Mouse (Mus musculus): ENCODE measurements around the gene Atp8a1.

The Atp8a1 gene

GRCm38 (mm10) chr5:67831293-67832147 is 15.7 kb downstream of the Atp8a1 start:
- ChIA-PET CTCF (no interaction called here), POLR2A (interaction anchor here (0.5 to 2.1 kb wide), 10 partner anchors 10 to 882 kb away, joined by 3 to 16 read pairs (median 4); partner anchors contain the start of gene Atp8a1 (in 1 of the 4))

DNA sequence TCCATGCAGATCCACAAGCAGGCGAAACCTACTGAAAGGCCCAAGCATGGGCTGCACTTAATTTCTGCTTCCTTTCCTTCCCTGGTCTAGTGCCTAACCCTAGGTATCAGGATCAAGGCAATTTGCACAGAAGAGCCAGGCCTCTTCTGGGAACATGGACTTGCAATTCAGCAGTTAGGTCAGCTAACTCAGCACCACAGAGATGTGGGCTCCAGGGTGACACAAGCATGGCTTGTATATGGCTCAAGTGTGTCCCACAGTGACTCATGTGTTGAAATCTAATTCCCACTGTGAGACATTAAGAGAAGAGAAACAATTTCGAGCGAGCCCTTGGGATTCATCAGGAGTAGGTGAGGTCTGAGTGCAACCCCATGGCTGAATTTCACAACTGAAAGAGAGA is 18.9 kb downstream of the Atp8a1 start:
- CTCF ChIA-PET = no interaction called here
- POLR2A ChIA-PET = no interaction called here

GRCm38 (mm10) chr5:67826935-67827334 is 20.3 kb downstream of the Atp8a1 start:
- ChIA-PET POLR2A (no interaction called here), CTCF (no interaction called here)

DNA sequence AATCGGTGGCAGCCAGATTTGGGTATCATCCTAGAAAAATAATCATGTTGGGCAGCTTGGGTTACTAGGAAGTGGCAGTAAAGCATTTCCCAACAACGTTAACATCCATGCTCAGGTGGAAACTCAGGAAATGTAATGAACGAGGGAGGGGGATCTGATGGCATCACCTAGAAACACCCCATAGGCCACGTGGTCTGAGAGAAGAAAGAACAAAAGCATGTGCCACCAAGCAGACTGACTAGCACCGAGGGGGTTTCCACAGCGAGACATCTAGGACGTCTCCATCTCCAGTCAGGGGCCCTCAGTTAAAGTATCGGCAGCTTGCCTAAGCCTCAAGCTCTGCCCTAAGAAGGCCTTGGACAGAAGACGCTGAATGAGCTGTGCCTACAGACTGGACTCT is 21.0 kb downstream of the Atp8a1 start:
- POLR2A ChIA-PET = no interaction called here

DNA sequence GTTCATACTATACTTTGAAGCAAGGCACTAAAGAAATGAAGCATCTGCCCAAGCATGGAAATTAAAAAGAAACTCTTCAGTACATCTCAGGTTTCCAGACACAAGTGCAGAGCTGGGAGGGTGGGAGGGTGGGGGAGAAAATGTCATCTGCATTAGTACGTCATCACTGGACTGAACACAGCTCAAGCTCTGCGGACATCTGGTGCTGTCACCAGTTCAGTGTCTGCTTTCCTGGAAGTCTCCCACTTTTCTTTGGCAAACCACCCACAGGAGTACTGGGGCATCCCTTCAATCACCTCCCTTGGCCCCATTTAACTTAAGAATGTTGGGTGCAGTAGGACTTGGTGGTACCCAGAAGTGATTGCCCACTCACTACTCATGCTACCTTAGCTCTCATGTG is 22.6 kb downstream of the Atp8a1 start:
- CTCF ChIA-PET = interaction anchor here in 1 of 4 experiments (0.8 kb wide), 1 partner anchor 9 kb away, joined by 4 read pairs; no protein-coding TSS in a partner anchor
- POLR2A ChIA-PET = interaction anchor here in 2 of 4 experiments (1.3 to 1.6 kb wide), 2 partner anchors 23 to 24 kb away, joined by 3 read pairs; partner anchors contain the start of gene Atp8a1 (in 1 of the 2)

More for the DNA sequence above, 21.0 kb downstream of the Atp8a1 start:
- CTCF ChIA-PET = no interaction called here

- CTCF ChIA-PET = no interaction called here
- POLR2A ChIA-PET = interaction anchor here in 1 of 4 experiments (0.9 kb wide), 1 partner anchor 25 kb away, joined by 4 read pairs; no protein-coding TSS in a partner anchor
These were observed 23.5 kb downstream of the Atp8a1 start for GRCm38 (mm10) chr5:67823771-67824170.

- ChIA-PET CTCF (no interaction called here), POLR2A (interaction anchor here in 1 of 4 experiments (0.9 kb wide), 1 partner anchor 27 kb away, joined by 4 read pairs; no protein-coding TSS in a partner anchor)
These were observed 24.6 kb downstream of the Atp8a1 start for GRCm38 (mm10) chr5:67822619-67823018.

GRCm38 (mm10) chr5:67821987-67822401 is 25.2 kb downstream of the Atp8a1 start:
- CTCF ChIA-PET = no interaction called here
- POLR2A ChIA-PET = interaction anchor here in 1 of 4 experiments (1.1 kb wide), 1 partner anchor 10 kb away, joined by 5 read pairs; no protein-coding TSS in a partner anchor

DNA sequence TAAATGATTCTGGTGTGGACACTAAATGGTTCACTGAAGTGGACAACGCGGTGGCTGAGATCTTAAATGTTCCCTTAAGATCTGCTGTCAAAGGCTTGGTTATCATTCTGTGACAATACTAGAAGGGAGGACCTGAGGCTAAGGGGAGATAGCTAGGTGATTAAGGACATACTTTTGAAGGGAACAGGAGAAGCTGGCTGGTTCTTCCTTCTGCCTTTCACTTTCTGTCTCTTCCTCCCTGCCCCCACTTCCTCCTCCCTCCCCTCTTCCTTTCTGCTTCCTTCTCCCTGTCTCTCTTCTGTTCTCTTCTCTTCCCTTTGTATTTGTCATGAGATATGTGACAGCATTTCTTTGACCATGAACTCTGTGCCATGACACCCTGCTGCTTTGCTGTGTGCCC is 26.0 kb downstream of the Atp8a1 start:
- POLR2A ChIA-PET = interaction anchor here in 2 of 4 experiments (0.6 to 1.1 kb wide), 2 partner anchors 11 to 66 kb away, joined by 4 to 5 read pairs; no protein-coding TSS in a partner anchor
- CTCF ChIA-PET = no interaction called here

GRCm38 (mm10) chr5:67819451-67819850 is 27.8 kb downstream of the Atp8a1 start:
- POLR2A ChIA-PET = no interaction called here
- CTCF ChIA-PET = no interaction called here

DNA sequence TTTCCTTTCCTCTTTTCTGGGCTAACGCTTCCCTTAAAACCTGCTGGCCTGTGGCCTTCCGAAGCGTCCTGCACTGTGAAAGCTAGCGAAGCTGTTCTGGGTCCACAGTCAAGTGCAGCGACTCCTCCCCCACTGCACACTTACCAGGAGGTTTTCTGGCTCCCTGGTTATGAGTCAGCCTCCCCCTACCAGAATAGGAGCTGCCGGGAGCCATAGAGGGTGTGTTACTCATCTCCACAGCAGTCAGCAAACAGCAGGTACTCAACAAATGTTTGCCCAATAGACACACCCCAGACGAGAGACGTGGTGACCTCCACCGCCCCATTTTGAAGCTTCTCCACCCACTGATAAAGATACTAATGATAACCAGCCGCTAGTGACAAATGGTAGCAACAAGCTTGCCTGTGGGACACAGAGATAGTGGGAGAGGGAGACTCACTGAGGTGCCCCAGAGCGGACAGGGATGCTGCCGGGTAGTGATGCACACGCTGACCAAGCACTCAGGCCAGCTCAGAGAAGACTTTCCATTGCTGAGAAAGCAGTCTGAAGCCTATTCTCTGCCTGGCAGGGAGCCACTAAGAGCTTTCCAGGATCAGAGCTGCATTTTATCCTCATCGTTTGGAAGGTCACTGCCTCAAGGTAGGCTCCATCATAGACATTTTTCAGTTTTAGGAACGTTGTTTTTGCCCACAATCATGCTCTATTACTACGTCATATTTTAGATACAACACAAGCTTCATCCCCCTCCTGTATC is 31.5 kb downstream of the Atp8a1 start:
- CTCF ChIA-PET = interaction anchor here in 2 of 4 experiments (0.6 to 1.4 kb wide), 3 partner anchors 9 to 1278 kb away, joined by 3 to 4 read pairs (median 4); no protein-coding TSS in a partner anchor
- POLR2A ChIA-PET = interaction anchor here in 3 of 4 experiments (0.6 to 0.9 kb wide), 4 partner anchors 15 to 26 kb away, joined by 3 to 4 read pairs (median 3); no protein-coding TSS in a partner anchor

DNA sequence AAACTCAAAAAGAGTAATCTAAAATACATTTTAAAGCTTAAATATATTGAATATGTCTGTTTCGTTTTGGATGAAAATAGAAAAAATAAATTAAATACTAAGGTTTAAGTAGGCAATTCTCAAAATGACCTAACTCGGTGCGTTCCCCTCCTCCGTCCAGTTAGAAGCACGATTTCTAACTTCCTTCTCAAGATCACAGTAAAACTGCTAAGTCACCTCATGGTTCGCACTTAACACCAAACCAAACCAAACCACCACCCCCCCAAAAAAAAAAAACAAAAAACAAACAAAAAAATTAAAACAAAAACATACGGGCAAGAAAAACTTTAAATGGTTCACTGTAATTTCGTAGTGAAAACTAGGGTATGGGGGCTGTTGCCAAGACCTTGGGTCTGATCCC is 32.2 kb downstream of the Atp8a1 start:
- POLR2A ChIA-PET = interaction anchor here in 1 of 4 experiments (0.9 kb wide), 1 partner anchor 16 kb away, joined by 3 read pairs; no protein-coding TSS in a partner anchor
- CTCF ChIA-PET = interaction anchor here in 1 of 4 experiments (1.4 kb wide), 1 partner anchor 50 kb away, joined by 4 read pairs; no protein-coding TSS in a partner anchor

DNA sequence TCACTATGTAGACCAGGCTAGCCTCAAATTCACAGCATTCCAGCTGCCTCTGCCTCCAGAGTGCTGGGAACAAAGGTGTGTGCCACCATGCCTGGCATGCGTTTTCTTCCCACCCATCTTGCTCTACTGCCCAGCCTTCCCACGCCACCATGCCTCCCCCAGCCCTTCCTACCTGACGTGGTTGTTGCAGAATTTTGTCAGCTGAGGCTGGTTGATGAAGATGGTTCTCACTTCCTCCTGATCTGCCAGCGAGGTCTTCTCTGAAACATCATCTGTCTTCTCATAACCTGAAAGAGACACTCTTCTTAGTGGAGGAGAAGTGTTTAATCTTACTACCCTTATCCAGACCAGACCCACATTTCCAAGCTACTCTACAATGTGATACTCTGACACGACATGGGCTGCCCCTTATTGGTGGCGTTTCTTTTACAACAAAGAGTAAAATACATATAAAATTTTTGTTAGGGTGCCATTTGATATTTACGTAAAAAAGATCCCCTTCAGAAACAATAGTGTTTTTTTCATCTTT is 32.7 kb downstream of the Atp8a1 start:
- ChIA-PET POLR2A (interaction anchor here in 3 of 4 experiments (0.5 to 1.4 kb wide), 4 partner anchors 14 to 668 kb away, joined by 3 read pairs; no protein-coding TSS in a partner anchor), CTCF (no interaction called here)

GRCm38 (mm10) chr5:67813334-67813733 is 33.9 kb downstream of the Atp8a1 start:
- ChIA-PET POLR2A (interaction anchor here in 2 of 4 experiments (0.6 to 1.4 kb wide), 2 partner anchors 13 to 389 kb away, joined by 3 read pairs; no protein-coding TSS in a partner anchor), CTCF (no interaction called here)

DNA sequence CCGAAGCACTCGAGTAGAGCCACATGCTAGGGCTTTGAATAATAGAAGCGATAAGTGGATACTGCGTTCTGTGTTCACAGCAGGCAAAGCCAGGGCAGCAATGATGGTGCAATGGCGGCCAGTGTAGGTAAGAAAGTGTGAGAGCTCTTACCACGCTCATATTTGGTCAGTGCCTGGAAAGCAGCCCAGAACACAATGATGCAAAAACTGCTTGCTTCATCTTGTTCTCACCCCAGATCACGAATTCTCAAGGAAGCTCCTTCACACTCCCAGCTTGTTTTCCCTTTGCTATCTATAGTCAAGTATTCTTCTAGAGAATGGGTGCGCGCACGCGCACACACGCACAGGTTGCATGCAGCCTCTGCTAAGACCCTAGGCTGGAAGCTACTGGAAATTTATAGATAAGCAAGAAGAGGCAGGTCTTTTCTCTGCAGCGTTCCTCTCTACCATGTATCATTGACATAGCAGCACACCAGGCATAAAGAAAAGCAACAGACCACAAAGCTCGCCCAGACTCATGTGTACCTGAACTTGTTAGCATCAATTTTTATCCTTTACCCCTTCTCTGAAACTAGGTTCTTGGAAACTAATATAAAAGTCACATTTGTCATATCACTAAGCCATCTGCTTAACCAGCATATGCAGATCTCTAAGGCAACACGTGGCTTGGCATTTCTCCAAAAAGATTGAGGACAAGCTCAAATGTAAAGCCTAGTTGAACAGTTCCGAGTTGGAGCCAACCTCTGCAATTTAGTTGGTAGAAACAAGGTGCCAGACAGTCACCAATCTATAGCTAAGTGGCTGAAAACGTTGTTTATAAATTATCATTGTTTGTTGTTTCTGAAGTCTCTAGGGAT is 44.8 kb downstream of the Atp8a1 start:
- CTCF ChIA-PET = no interaction called here
- POLR2A ChIA-PET = no interaction called here

DNA sequence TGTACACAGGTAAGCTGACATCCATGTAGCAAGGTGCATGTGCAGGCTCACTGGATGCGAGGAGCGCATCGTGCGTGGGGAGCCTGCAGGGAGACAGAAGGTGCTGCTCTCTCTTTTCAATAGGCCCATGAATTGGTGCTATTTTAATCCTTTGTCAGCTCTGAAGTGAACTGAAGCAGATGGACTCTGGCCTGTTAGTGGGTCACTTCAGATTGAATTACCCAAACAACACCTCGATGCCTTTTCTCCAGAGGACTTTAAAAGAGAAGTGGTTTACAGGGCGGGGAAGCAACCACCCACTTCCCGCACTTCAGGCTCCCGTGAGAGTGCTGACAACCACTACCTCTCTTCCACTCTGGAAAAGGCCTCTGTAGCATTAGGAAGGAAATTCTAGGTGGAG is 46.4 kb downstream of the Atp8a1 start:
- ChIA-PET CTCF (no interaction called here), POLR2A (interaction anchor here in 1 of 4 experiments (1.0 to 1.3 kb wide), 2 partner anchors 13 to 36 kb away, joined by 3 read pairs; no protein-coding TSS in a partner anchor)

DNA sequence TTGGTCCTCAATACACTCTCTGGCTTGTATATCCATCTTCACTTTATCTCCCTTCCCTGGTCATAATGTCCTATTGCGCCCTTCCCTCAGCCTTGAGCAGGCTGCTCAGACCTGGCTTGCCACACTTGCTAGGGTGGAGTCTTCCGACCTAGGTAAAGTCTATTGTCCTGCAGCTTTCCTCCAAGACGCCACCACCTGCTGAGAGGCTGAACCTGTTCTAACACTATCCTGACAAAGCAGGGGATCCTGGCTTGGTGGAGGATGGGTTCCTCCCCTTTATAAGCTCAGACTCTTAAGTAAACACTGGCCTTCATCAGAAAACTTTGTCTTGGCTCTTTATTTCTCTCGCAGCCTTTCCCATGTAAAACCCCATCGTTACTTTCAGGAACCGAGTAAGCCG is 47.4 kb downstream of the Atp8a1 start:
- CTCF ChIA-PET = no interaction called here
- POLR2A ChIA-PET = interaction anchor here in 1 of 4 experiments (1.0 to 1.3 kb wide), 2 partner anchors 14 to 35 kb away, joined by 3 read pairs; no protein-coding TSS in a partner anchor

GRCm38 (mm10) chr5:67798348-67798747 is 48.9 kb downstream of the Atp8a1 start:
- POLR2A ChIA-PET = no interaction called here
- CTCF ChIA-PET = no interaction called here

Data from embryonic stem cell, embryonic (primary cell).